Mouse (Mus musculus) gastrocnemius, postnatal 14 days (tissue): Measurements from ENCODE around the gene Chrnd. TPM values are rescaled to one million over a fixed set of nuclear protein-coding genes. Genes with fewer than 3 reads are reported as not detected.

Experiments used
- DNase-seq: peaks from one replicate; pipeline ENCODE4 v3.0.0; 2021; ENCODE audit warnings: mixed read lengths
- intact Hi-C: fragments of 180-260 bp; cut with DNase I; formaldehyde crosslinking; loops from one replicate; pipeline ENCODE4 v1.15.1; 2025; ENCODE audit warnings: low total_unique reads
- long read RNA-seq, 2 experiments: library from polyadenylated mRNA; stranded (forward); transcript quantifications; one replicate each; pipeline ENCODE4 v2.0.0; 2021
- total RNA-seq, 2 experiments: library from RNA; stranded (reverse); gene quantifications; 2 replicates each; pipeline ENCODE4 v1.2.3; 2021

Chrnd gene
- total RNA-seq = 1 to 10 TPM; 4.4 to 5.2 TPM
- long read RNA-seq, experiment 1, partial matches to known transcripts = 0 of 3 reads
- long read RNA-seq, experiment 1, other reads (novel, unspliced or antisense) = 1 of 3 reads
- long read RNA-seq, experiment 2, transcript Chrnd-201 (12 exons, 2,925 nt) = major isoform, 5 of 8 reads
- long read RNA-seq, experiment 2, partial matches to known transcripts = 0 of 8 reads
- long read RNA-seq, experiment 2, other reads (novel, unspliced or antisense) = 3 of 8 reads

- no peak for DNase-seq
- intact Hi-C loops = no loop called here
These were observed at the start of gene Chrnd for GRCm38 (mm10) chr1:87190429-87190828. Chrnd (plus strand) TSS chr1:87190607.

DNA sequence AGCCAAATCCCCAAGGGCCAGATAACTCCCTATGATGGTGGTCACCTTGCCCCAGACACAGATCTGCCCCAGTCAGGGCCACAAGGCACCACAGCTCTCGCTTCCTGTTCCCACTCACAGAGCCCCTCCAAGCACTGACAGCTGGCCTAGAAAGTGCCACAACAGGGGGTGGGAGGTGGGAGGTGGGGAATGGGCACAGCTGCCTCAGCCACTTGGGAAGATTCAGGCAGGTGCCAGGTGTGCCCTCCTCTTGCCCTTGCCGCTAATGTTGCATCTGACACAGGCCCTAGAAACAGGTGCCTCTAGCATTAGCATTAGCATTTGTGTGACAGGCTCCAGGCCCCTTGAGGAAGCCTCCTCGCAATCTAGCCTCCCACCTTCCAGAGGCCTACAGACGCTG is 48.9 kb upstream of the Chrnd start:
- intact Hi-C loops = no loop called here
- DNase-seq = no peak

GRCm38 (mm10) chr1:87142456-87142855 is 48.0 kb upstream of the Chrnd start:
- intact Hi-C loops = no loop called here
- peak; percentile 61 for DNase-seq

- DNase-seq = no peak
- intact Hi-C loops = no loop called here
These were observed 47.3 kb upstream of the Chrnd start for GRCm38 (mm10) chr1:87143141-87143540.

- intact Hi-C loops = no loop called here
- DNase-seq = no peak
These were observed 41.0 kb upstream of the Chrnd start for GRCm38 (mm10) chr1:87149422-87149821.

GRCm38 (mm10) chr1:87151286-87151685 is 39.1 kb upstream of the Chrnd start:
- DNase-seq = no peak
- intact Hi-C loops = no loop called here

DNA sequence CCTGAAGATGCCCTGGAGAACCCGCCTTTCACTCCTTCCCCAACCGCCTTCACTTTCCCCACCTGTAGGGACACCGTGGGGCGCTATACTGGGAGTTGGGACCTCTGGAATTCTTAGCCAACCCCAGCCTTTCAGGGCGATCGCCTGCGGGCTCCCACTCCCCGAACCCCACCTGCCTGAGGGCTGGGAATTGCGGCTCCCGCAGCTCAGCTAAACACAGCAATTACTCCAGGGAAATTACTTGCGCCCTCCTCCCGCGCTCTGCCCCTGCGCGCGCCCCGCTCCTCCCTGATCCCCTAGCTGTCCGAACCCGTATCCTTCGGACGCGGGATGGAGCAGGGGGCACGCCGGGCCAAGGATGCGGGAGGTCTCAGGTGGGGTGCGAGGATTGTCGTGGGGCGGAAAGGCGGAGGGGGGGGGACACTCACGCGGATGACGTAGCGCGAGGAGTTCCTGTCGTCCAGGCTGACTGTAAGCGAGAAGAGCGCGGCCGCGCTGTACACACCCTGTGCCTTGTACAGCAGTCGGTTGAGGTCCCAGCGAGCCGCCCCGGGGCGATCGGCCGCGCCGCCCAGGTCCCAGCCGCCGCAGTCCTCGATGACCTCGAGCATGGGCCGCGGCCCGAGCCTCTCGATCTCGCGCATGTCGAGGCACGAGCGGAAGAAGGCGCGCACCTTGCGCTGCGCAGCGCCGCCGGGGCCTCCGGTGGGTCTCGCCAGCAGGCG is 36.5 kb upstream of the Chrnd start:
- intact Hi-C loops = no loop called here
- no peak for DNase-seq

DNA sequence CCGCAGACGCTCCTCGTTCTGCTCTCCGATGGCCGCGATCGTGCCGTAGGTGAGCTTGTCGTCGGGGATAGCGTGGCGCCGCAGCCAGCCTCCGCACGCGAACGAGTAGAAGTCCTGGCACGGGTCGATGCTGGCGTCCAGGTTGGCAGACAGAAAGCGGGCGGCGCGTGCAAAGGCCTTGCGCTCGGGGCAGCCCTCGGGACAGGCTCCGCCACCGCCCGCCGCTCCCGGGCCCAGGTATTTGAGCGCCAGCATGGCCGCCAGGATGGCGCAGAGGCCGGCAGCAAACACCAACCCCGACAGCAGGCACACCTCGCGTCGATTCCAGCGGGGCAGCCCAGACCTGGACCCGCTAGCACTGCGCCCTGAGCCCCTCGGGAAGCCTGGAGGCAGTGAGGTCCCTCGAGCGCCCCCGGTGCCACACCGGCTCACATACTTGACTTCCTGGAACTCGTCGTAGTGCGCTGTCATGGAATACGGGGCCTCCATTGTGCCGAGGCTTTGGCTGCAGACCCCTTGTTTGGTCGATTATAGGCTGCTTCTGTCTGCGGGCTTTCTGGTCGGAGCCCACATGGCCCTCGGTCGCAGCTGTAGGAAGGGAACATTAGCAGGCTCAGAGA is 35.8 kb upstream of the Chrnd start:
- no peak for DNase-seq
- intact Hi-C loops = no loop called here

DNA sequence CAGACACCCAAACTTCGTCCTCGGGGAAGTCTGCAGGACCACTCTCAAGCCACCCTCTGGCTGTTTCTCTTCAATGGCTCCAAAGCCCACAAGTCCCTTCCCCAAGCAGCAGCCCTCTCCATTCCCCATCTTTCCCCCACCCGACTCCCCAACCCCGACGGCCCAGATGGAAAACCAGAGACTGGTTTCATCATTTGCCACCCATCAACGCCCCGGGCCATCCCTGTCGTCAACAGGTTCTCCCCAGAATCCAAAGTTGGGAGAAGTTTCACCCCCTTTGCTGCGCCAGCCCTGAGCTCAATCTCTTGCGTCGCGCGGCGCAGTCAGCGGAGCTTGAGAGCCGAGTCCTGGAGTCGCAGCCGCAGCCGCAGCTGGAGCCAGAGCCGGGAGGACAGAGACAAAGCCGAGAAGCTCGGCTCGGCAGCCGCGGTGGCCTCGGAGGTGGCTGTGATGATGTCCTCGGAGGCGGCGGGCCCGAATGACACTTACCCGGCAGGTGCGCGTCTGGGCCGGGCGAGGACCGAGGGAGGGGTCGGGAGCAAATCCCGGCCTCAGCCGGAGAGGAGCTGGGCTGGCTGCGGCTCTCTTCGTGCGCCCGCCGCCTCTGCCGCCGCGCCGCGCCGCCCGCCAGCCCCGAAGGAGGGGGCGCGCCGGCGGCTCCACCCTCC is 34.7 kb upstream of the Chrnd start:
- no peak for DNase-seq
- intact Hi-C loops = no loop called here

GRCm38 (mm10) chr1:87156199-87156587 is 34.2 kb upstream of the Chrnd start, which contains the start of gene Ecel1:
Ecel1 (minus strand) TSS chr1:87156521.
- intact Hi-C loops = no loop called here
- DNase-seq = no peak

DNA sequence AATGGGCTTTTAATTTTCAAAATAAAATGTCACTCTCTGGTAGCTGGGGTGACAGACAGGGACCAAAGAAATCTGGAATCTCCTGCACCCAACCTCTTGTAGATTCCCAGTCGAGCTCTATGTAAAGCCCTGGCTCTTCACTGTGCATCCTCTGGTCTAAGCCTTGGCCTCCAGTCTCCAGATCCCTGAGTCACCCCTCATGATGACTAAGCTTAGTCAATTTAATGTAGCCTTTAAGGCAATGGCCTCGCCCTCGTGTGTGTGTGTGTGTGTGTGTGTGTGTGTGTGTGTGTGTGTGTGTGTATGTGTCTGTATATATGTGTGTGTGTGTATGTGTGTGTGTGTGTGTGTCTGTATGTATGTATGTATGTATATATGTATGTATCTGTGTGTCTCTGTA is 31.0 kb upstream of the Chrnd start:
- no peak for DNase-seq
- intact Hi-C loops = no loop called here

GRCm38 (mm10) chr1:87164164-87164795 is 26.1 kb upstream of the Chrnd start:
- DNase-seq = no peak
- intact Hi-C loops = no loop called here

GRCm38 (mm10) chr1:87164796-87165184 is 25.6 kb upstream of the Chrnd start:
- no peak for DNase-seq
- intact Hi-C loops = no loop called here

- no peak for DNase-seq
- intact Hi-C loops = no loop called here
These were observed 19.9 kb upstream of the Chrnd start for GRCm38 (mm10) chr1:87170458-87170857.

- intact Hi-C loops = no loop called here
- DNase-seq = no peak
These were observed 19.1 kb upstream of the Chrnd start for GRCm38 (mm10) chr1:87171312-87171711.

DNA sequence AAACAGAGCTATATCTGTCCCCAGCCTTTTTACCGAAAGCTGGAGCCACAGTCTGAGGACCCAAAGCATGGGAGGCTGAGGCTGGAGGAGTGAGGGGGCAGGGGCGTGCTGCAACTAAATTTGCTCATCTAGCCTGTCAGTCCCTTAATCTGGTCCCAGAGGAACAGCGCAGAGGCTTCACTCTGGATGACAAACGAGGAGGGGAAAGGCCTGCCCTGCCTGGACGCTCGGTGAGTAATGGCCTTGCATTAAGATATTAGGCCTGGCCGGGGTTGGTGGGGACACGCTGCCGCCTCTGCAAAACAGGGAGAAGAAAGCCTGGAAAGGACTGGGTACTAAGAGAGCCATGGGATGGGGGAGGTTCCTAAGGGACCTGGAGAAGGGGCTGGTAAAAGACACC is 18.1 kb upstream of the Chrnd start:
- intact Hi-C loops = no loop called here
- no peak for DNase-seq

GRCm38 (mm10) chr1:87174006-87174955 is 16.1 kb upstream of the Chrnd start:
- intact Hi-C loops = no loop called here
- DNase-seq = peak; percentile 69

- DNase-seq = peak; percentile 78
- intact Hi-C loops = no loop called here
These were observed 14.5 kb upstream of the Chrnd start for GRCm38 (mm10) chr1:87175852-87176292.

DNA sequence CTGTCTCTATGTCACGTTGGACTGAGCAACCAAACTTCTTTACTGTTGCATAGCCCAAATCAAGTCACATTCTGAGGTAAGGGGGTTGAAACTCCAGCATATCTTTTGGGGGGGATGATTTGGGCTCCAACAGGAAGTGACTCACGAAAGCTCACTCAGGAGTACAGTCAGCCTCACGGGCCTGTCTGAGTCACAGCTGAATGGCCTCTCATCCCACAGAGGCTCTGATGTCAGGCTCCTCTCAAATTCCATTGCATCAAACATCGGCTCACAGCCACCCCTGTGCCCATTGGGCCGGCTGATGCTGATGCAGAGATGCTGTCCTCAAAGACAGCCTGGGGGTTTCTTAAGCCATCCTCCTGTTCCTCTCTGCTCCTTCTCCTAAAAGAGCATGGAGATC is 9.5 kb upstream of the Chrnd start:
- intact Hi-C loops = loop anchor here (10.0 kb wide), 2 partner anchors 516 to 566 kb away; no protein-coding TSS in a partner anchor
- no peak for DNase-seq
